Mouse (Mus musculus) adrenal gland, adult (tissue): ENCODE measurements around the gene Fig4.

ENCODE experiments used
- DNase-seq, 2 experiments: peaks; one replicate each; pipeline ENCODE4 v3.0.0; 2022 to 2023; ENCODE audit warnings: low spot score in 1 of 2; ENCODE audit not compliant: inconsistent age in 2 of 2

Gene Fig4

DNA sequence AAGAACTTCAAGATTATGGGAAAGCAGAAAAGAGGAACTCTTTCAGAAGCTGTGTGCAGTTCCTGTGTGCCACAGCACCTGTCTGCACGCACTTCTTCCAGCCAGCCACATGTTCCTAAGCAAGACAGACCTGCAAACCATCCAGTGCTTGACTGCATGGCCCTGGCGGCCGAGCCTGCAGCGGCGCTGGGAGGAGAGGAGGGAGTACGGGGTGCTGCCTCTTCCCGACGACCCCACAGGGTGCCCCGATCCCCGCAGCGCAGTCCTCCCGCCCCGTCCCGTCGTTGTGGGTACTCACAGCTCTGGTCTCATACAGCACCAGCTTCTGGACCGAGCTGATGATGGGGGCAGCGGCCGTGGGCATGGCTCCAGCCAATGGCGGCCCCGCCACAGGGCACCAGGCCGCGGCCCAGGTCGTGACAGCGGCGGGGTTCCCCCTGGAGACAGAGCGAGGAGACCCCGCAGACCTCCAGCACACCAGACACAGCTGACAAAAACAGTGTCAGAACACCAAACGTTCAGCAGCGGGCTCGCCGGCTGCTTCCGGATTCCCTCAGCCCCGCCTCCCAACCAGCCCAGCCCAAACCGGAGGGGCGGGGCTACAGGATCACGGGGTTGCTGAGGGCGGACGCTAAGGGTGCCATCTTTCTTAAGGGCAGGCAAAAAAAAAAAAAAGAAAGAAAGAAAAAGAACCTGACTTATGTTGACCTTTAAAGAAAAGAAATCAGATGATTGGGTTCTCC, at the start of gene Fig4:
TSS of gene Fig4 (minus strand) at position 572 of the 743 bp plus-strand sequence.
- DNase-seq: peak; percentile 88 to 95

DNA sequence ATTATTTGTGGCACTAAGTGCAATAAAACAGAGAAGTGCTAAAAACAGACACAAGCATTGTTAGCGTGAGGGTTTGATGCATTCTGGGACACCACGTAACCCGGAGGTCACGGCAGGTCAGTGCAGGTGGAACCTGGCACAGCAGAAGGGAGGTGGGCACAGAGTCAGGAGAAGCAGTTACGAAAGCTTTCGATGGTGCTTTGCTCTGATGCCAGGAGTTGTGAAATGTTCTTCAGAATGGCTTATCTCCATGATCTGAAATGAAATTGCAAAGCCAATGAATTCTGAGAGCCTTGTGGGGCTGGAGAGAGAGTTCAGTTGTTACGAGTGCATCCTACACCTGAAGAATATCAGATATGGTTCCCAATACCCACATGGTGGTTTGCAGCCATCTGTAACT, 38.3 kb upstream of the Fig4 start:
- peak in 1 of 2 experiments; percentile 36 for DNase-seq

DNA sequence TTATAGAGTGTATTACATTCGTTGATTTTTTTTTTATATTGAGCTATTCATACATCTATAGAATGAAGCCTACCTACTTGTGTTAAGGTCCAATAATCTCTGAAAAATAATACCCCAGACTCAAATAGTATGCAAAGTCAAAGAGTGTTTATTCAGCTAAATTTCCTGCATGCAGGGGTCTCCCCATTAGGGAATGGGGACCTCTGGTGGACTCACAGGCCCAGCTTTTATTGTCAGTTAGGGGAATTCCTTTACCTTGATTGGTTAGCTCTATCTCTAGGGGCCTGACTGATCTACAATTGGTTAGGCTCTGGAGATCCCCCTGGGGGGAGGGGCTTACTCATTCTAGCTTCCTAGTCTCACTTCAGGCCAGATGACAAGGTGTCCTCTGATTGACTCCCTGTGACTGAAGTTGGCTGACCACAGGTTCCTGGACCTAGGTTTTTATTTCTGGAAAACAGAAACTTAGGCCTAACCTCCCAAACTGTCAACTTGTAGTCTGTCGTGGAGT, 29.5 kb upstream of the Fig4 start:
- no peak for DNase-seq

DNA sequence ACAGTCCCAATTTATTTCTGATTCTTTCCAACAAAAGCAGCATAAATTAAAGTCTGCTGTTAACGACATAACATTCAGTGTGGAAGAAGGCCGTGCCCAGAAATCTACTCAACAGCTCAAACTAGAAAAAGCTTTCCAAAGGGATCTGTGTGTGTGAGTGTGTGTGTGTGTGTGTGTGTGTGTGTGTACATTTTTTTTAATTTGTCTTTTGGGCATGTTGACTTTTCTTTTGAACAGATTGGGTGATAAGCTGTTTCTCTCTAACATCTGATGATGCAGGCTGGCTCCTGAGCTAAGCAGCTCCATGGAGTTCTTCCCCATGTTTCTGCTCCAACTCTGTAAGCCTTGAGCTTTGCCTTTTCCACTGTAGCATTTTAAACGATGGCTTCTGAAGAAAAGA, 12.8 kb upstream of the Fig4 start:
- DNase-seq: no peak

DNA sequence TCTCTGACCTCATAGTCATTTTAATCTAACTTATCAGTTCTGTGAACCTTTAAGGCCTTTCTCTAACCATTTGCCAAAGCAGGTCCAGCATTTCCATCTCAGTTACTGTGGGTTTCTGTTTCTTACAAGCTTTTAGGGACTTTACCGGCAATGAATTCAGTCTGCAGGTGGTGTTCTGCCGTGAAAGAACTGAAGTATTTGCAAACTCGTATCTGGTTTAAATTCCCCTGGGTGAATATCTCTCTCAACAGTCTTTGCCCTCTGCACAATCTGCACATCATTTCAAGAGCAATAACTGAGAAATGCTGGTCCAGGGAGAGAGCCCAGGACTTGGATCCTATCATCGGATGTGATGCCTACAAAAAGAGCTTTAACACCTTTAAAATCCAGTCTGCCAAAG, 5.1 kb upstream of the Fig4 start:
- DNase-seq: no peak

DNA sequence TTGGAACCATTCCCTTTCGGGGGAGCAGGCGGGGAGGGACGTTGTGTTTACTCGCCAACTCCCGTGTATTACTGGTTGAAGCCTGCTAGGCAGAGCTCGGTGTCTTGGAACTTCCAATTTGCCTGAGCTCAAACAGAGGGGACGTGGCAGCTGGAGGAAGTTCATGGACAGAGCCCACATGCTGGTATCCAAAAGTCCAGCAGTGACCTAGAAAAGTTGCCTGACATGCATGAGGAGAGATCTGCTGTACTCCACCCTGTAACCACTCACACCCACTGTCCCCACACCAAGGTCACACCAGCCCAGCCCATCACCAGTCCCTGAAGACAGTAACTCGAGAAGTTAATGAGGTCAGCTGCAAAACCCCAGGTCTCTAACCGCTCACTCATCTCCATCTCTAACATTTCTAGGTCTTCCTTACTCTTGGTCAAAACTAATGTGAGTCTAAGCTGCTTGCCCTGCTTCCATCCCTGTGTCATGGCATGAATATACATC, 1.9 kb upstream of the Fig4 start:
- no peak for DNase-seq

DNA sequence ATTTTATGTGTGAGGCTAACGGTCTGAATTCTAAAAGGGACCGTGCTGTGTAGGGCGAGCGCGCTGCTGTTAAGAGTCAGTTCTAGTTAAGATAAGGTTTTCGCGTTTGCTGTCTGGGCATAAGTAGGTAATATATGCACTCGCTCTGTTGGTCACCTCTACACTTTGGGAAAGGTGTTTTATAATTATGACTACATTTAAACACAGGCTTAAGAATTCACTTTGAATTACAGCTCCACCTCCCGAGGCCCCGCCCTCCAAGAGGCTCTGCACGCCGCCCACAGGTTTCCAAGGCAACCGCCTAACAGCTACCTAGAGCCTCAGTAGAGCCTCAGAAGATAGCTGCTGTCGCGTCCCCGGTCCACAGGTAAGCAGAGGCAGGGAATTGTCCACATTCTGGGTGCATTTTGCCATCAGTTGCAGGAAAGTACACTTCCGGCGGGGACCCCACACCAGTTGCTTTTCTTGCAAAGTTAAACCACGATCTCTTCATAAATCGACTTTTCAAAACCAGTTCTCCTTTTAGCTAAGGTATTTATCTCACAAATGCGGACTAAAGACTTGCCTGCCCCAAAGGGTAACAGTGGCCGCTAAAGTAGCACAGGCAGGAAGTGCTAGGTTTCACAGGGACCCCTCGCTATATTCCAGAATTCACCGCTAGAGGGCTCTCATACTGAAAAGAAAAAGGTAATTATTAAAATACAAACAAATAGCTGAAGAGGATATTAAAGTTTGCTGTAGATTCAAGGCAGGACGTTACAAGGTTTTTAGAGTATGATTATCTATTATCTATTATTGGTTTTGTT, 782 bp upstream of the Fig4 start, which contains the start of gene Ak9:
TSS of gene Ak9 (plus strand) at position 342 of the 806 bp plus-strand sequence.
- DNase-seq: peak; percentile 90 to 96

DNA sequence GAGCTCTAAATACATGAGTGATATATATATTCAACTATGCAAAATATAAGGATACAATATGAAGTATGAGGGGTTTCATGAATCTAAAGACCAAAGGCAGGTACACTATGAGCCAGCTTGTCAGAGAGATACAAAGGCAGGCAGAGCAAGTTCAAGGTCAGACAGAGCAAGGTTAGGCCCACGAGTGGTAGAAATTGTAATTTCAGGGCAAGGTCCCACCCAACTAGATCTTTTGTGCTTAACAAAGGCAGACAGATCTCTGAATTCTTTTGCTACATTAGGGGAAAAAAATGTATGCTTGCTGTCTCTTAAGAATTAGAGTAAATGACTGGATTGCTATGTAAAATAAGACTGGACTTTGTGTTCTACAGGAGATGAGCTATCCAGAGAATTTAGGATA, 2.9 kb downstream of the Fig4 start:
- no peak for DNase-seq

DNA sequence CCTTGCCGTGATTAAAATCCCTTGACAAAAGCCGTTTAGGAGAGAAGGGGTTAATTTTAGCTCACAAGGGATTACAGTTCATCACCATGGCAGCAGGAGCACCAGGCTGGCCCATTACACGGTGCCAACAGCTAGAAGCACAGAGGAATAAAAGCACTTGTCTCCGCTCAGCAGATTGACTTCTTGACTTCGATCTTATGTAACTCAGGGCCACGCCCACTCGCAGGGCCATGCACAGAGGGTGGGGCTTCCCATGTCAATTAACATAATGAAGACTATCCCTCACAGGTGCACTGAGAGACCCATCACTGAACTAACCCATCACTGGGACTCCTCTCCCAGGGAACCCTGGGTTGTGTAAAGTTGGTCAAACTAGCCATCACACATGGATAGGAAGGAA, 7.9 kb downstream of the Fig4 start:
- peak in 1 of 2 experiments; percentile 48 for DNase-seq

DNA sequence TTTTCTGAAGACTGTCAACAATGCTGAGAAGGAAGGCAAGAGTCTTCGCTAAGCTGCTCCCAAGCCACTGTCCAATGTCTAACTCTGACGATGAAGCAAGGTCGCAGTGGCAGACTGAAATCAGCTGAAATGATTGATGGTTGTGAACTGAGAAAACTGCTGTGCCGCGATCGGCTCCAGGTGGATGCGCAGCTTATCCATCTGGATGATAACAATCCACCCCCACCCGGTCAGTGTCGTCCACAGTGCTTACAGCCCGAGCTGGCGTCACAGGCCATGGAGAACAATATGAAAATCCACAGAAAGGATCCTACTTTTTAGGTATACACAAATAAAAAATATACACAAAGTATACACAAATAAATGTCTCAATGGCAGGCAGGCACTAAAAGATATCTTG, 8.3 kb downstream of the Fig4 start:
- DNase-seq: no peak

DNA sequence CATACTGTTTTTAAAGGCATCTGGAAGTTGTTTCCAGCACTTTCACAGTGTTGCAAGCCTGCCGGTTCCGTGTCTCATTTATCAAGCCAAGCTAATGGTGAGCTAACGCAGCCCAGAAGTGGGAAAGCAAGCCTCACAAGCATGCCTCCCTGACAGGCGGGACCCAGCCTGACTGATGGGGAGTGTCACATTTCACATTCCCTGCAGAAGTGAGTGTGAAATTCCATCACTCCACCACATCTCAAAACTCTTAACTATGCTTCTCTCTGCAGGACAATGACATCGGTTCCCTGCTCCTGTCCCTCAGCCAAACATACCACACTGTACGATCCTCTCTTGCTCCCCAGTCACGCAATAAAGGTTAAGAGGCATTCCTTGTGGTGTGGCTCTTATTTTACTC, 10.0 kb downstream of the Fig4 start:
- DNase-seq: no peak

DNA sequence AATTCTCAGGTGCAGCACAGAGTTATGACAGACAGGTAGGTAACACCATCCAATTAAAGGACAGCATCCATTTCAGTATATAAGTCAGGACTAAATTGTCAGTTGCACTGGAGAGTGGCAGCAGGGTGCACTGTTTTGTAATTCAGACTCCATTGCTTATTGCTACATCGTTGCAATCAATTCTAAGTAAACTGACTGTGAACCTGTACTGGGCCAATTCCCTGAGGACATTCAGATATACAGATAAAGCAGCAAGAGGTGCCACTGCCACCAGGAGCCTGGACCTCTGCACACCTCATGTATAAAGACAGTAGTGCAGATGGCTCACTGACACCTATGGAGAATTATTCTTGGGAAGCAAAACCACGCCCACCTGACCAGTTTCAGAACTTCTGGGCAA, 12.0 kb downstream of the Fig4 start:
- DNase-seq: no peak

DNA sequence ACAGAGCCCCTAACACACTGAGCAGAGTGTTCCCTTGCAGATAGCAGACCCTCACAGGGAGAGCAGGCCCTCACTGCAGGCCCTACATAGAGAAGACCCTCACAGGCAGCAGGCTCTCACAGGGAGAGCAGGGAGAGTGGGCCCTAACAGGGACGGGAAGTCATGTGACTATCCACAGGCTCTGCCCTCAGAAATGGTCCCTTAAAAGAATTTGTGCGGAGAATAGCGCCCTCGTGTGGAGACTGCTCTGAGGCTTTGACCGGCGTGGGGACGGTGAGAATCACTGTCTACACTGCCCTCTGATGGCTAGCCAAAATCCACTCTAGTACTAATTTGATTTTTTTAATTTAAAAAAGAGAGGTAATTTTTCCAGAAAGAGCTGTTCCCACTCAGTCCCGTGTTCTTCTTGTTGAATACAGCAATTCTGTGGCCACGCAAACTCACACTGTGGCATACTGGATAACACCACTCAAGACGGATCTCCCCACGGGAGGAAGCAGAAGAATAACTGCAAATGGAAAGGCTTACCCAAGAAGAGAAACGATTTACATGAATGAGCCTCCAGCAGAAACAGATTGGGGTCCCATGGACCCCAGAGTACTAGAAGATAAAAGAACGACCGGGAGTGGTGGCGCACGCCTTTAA, 14.2 kb downstream of the Fig4 start:
- peak; percentile 69 to 91 for DNase-seq

DNA sequence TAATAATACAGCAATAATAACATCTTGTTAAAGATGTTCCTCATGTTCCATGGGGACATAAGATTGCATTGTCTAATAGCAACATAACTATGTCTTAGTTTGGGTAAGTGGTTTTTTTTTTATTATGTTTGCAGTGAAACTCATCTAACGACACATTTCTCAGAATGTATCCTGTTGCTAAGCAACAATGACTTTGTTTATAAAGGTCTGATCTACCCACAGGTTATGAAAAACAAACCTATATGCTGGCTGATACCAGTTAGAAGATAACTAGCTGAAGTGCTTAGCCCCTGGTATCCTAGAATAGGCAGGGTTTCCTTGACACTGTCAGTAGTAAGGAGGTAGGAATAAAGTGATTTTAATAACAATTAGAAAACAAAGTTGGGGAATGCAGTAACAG, 15.0 kb downstream of the Fig4 start:
- no peak for DNase-seq

DNA sequence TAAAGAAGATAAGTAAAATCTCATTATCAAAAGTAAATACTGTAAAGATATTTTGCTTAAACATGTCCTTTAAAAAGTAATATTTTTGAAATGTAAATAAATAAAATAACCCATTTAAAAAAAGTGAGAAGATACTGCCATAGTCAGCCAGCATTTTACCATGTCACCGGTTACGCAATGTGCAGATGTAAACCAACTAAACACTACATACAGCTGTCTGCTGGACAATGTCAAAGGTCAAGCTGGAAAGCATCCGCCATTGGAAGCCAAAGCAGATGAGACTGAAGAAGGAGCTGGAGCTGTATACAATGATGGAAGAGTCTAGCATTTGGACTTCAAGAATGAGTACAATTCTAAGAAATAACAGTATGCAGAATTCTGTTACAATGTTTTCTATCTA, 15.4 kb downstream of the Fig4 start:
- DNase-seq: no peak

DNA sequence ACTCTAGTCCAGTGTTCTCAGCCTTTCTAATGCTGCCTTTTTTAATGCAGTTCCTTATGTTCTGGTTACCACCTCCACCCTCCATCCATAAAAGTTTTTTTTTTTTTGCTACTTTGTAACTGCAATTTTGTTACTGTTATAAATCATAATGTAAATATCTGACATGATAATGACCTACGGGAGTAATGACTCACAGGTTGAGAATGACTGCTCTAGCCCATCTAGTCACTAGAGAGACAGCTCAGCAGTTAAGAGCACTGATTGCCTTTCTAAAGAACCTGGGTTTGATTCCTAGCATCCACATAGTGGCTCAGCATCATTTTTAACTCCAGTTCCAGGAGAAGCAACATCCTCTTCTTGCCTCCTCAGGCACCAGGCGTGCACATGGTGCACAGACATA, 21.0 kb downstream of the Fig4 start:
- no peak for DNase-seq

DNA sequence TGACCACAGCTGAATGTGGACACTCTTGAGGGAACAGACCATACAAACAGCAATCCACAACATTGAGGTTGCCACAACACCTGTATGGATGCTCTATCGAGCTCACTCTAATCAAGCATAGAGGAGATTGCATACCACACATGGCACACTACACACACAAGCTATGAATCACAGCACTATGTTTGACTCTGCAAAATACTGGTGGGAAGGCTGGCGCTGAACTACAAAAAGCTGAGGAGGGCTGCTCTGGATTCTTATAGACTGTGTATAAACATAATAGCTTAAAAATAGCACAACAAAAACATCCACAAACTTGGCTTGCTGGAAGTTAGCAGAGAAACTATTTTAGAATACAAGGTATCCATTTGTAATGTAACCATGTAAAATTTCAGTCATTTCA, 22.3 kb downstream of the Fig4 start:
- DNase-seq: no peak

DNA sequence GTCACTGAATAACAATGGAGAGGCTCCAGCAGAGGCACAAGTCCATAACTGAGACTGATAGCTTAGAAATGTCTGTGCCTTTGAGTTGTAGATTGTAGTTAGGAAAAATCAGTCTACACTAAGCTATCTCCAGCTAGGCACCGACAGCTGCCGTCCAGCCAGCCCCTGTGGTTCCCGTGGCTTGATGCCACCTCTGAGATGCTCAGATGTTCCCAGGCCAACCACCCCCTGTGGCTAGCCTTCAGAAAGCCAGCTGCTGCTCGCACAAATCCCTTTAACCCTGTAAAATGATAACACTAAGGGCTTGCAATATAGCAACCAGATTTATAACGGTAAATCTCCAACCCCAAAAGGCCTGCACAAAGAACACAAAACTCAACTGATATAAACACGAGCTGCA, 22.9 kb downstream of the Fig4 start:
- DNase-seq: no peak

DNA sequence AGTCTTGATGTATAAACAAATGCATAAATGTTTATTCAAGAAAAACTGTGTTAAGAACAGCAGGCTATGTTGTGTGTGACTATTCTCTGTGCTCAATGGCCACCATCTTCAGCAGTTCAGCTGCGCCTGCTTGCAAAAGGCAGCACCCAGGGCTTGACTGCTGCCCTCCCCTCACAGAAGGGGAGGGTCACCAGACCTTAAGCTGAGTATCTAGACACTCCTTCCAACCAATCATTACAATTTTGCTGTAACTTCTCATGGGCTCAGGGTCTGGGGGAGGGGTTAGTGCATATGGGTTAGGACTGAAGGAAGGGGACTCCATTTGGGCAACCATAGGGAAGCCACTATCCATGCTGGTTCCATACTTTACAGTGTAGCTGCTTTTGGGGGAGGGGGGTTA, 24.3 kb downstream of the Fig4 start:
- no peak for DNase-seq

DNA sequence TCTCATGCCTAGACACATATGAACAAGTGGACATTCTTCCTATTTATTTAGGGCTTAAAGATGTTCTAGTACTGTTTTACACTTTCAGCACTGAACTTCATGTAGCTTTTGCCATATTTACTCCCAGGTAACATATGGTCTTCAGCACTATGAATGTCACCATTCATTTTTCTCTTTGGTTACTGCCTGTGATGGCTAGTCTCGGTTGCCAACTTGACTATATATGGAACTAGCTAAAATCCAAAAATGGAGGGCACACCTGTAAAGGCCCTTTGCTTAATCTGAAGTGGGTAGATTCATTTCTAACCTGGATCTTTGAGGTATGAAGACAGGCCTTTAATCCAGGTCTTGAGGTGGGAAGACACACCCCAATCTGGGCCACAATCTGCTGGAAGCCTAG, 28.2 kb downstream of the Fig4 start:
- DNase-seq: no peak

DNA sequence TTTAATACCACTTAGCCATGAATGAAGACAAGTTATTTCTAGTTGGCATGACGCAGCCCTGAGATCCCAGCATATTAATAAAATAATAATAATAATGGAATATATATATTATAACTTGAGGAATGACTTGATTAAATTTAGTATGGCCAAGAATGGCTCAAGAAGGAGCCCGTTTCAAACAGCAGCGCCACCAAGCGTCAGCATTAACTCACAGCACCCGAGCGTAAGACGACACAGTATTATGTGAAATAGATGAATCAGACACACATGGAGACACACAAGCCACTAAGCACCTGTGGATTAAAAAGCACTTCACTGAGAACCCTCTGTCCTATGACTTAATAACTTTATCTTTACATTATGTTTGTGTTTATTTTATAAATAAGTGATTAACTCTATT, 31.2 kb downstream of the Fig4 start:
- peak in 1 of 2 experiments; percentile 48 for DNase-seq

DNA sequence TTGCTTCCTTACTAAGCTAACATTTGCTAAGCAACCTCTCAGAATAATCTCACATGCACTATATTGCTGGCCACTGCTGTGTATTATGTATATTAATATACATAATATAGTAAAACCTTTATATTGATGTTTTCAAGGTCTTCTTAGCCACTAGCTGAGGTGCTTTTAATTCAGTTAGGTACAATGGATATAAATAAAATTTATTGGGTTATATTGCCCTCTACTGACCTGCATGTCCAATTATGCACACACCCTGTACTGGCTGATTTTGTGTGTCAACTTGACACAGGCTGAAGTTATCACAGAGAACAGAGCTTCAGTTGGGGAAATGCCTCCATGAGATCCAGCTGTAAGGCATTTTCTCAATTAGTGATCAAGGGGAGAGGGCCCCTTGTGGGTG, 41.2 kb downstream of the Fig4 start:
- no peak for DNase-seq
